Mouse (Mus musculus): Measurements from ENCODE around the gene Ankrd55.

DNA sequence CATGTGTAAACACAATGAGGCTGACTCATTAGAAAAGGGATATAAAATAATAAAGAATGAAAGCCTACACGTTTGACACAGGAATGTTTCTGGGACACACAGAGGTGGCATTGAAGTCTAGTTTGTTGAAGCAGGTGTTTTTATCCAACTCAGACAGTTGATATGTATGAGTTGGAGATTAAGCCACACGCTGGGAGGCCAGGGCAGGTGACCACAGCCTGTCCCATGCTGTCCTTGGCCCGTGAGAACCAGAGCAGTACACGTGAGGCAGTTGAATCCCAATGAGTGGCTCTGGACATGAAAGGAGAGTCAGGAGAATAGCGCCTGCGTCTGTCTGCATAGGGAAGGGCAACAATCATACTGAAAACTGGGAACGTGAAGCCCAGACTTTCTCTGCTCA lies 38.2 kb downstream of the Ankrd55 start:
- TF ChIP-seq CTCF (IDR thresholded peaks at IDR 0.05; ENCODE audit: low read depth, low read length) (no peak), POLR2A (IDR thresholded peaks at IDR 0.05; ENCODE audit: extremely low read depth, insufficient read depth, low read length) (no peak)
